ENCODE assay signal across 23 mouse cellular contexts in the genomic region with DNA sequence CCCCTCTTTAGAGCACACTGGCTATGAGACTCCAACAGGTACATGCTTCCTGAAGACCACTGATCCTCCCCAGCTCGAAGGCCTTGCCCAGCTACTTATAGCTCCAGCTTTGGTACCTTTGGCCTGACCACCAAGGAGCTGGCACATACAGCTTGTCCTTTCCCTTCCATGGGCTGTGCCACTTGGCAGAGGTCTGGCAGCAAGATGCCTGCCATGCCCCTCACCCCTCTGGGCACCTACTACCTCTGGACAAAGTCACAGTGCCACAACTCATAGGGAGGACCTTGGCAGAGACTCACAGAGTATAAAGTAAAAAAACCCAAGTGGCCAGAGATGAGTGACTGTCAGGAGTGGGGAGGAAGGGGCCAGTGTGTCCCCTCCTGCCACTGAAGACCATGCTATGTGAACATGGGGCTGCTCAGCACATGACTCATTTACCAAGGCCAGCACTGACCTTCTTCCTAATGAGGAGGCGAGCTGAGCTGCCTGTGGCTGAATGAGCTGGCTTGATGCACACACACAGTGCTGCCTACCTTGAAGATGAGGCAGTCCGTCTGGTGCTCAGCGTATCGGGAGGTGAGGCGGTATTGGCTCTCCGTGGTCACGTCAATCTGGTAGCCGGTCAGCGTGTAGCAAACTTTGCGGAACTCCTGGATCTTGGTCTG.
DNase-seq lines count a peak whose midpoint lies in the region; ATAC-seq and TF ChIP-seq lines count a peak whose summit lies in the region.
"Had no signal": no experiment of that assay in that cellular context is flagged by ENCODE, and none has a peak within 500 bp of the region (broad histone marks: within the 10 kb centered on the region; RNA-seq: fewer than 3 reads in every experiment).

No protein-coding gene starts in this region.

- H3K4me2 ChIP-seq in kidney, embryonic 16.5 days (replicated peaks; ENCODE audit: low read depth, low read length), result no peak overlapping the region
- H3K4me2 ChIP-seq: embryonic facial prominence, embryonic 12.5 days; hindbrain, embryonic 12.5 days had no signal

- H3K36me3 ChIP-seq in kidney, adult 2 months (ENCODE audit: control insufficient read depth, insufficient read depth, low read length), result no peaks in the 10 kb centered on the region
- no peaks in the 10 kb centered on the region for H3K36me3 ChIP-seq in kidney, embryonic 16.5 days (ENCODE audit: insufficient read depth, low read length)

- no peak overlapping the region for H3K9ac ChIP-seq in kidney, embryonic 16.5 days (replicated peaks; ENCODE audit: low read length)
- H3K9ac ChIP-seq: embryonic facial prominence, embryonic 12.5 days; hindbrain, embryonic 12.5 days had no signal

- ATAC-seq in kidney, embryonic 16.5 days (ENCODE audit: low FRiP score, low TSS enrichment), result no peak
- ATAC-seq in frontal cortex, adult (ENCODE audit: low TSS enrichment), result no peak
- ATAC-seq: CD4-positive, CD25-positive, alpha-beta regulatory T cell, adult 4 months; forebrain, embryonic 14.5 days; hindbrain, embryonic 16.5 days; inflammation-experienced regulatory T-cells, adult 6 months; intestine, postnatal 0 days had no signal

- no peaks in the 10 kb centered on the region for H3K9me3 ChIP-seq in kidney, embryonic 16.5 days (ENCODE audit: low read length)
- H3K9me3 ChIP-seq: embryonic facial prominence, embryonic 12.5 days; G1E; hindbrain, embryonic 12.5 days had no signal

- TF ChIP-seq CTCF in kidney, adult 2 months (conservative IDR thresholded peaks at IDR 0.05; ENCODE audit: insufficient read depth, insufficient read length, low read depth, low read length), result no peak

- 93% methylated on average over 11 of the region's 11 CpGs for WGBS in kidney, adult 2 months
- WGBS in kidney, embryonic 16.5 days, result 86% methylated on average over 11 of the region's 11 CpGs

- H3K4me1 ChIP-seq in kidney, adult 2 months (ENCODE audit: control insufficient read depth, insufficient read depth, low read length), result no peaks in the 10 kb centered on the region
- H3K4me1 ChIP-seq in kidney, embryonic 16.5 days (ENCODE audit: insufficient read depth, low read length), result peaks cover 27% of the 10 kb centered on the region

- peak; percentile 10 for DNase-seq in kidney, adult 2 months
- peak; percentile 62 for DNase-seq in adipocyte (ENCODE audit: low spot score)
- DNase-seq in adrenal gland, adult 8-10 months, result peak; percentile 40
- peak; percentile 59 to 65 for DNase-seq in adrenal gland, postnatal 36 days
- DNase-seq in frontal cortex, postnatal 10 days (ENCODE audit: low spot score in 2 of 2), result no peak
- DNase-seq: B cell, adult 2 months; cerebellum, adult 11-12 months; cerebellum, adult 9-10 months; cerebellum, postnatal 25 days; gastrocnemius, postnatal 25 days; heart, postnatal 10 days; heart, postnatal 4 days; kidney, adult 9 months had no signal

- no peak overlapping the region for H3K27ac ChIP-seq in kidney, adult 2 months (ENCODE audit: insufficient read depth, low read depth, low read length)
- no peak overlapping the region for H3K27ac ChIP-seq in kidney, embryonic 16.5 days (ENCODE audit: low read length)
- H3K27ac ChIP-seq: embryonic facial prominence, embryonic 12.5 days; hindbrain, embryonic 12.5 days had no signal

- H3K27me3 ChIP-seq in kidney, adult 2 months (replicated peaks; ENCODE audit: control insufficient read depth, insufficient read depth, low read length), result no peaks in the 10 kb centered on the region
- no peaks in the 10 kb centered on the region for H3K27me3 ChIP-seq in kidney, embryonic 16.5 days (ENCODE audit: insufficient read depth, low read length)
- H3K27me3 ChIP-seq: embryonic facial prominence, embryonic 12.5 days; hindbrain, embryonic 12.5 days had no signal

- no peak for TF ChIP-seq POLR2A in kidney, adult 2 months (IDR thresholded peaks at IDR 0.05; ENCODE audit: low read depth, low read length)

- no peak overlapping the region for H3K4me3 ChIP-seq in kidney, adult 2 months (ENCODE audit: insufficient read depth, low read depth, low read length)
- no peak overlapping the region for H3K4me3 ChIP-seq in kidney, embryonic 16.5 days (ENCODE audit: low read length)
- H3K4me3 ChIP-seq: embryonic facial prominence, embryonic 12.5 days; hindbrain, embryonic 12.5 days had no signal

Comparison
In these comparisons a context has a peak if more than half of its experiments do, and no peak if none do; other contexts are left out.
1. DNase-seq: peak in kidney, adult 2 months (single experiment), adipocyte (single experiment), adrenal gland, adult 8-10 months (single experiment) and adrenal gland, postnatal 36 days (2 of 2); none in frontal cortex, postnatal 10 days (0 of 2).